Mouse (Mus musculus) heart, postnatal 0 days (tissue): ENCODE measurements at regions not wholly inside any gene's neighbourhood (a gene's known extent, or its start where the extent isn't known, plus 50 kb on each side); places are given as distances from the start of the nearest gene placed in this dataset.
A peak's percentile ranks its signal among the peaks of the same experiment; 100 is the strongest.

ENCODE experiments used
- ATAC-seq: fragments of 200-750 bp; cut with Nextera tagmentation; 2 replicates; pipeline ENCODE4 v1.8.0; 2017; ENCODE audit warnings: low read depth, moderate number of reproducible peaks, moderate library complexity; ENCODE audit not compliant: insufficient read depth
- DNase-seq: peaks from one replicate; pipeline ENCODE4 v3.0.0-alpha.2; 2016; ENCODE audit warnings: low spot score
- H3K27ac ChIP-seq: fragments of 300-500 bp; sonication (generic); 2 replicates; pipeline ENCODE4 v1.5.1; 2014; ENCODE audit warnings: low read depth, mild to moderate bottlenecking
- H3K27me3 ChIP-seq: fragments of 300-500 bp; sonication (generic); 2 replicates; pipeline ENCODE4 v1.6.1; 2014; ENCODE audit warnings: low read length, mixed read lengths; ENCODE audit not compliant: control insufficient read depth, insufficient read depth
- H3K36me3 ChIP-seq: fragments of 300-500 bp; sonication (generic); replicated peaks from 2 replicates; pipeline ENCODE4 v1.6.1; 2014; ENCODE audit warnings: low read length, mixed read lengths; ENCODE audit not compliant: control insufficient read depth, insufficient read depth
- H3K4me1 ChIP-seq: fragments of 300-500 bp; sonication (generic); 2 replicates; pipeline ENCODE4 v1.6.1; 2014; ENCODE audit warnings: antibody characterized with exemption; ENCODE audit not compliant: control insufficient read depth, insufficient read depth
- H3K4me2 ChIP-seq: fragments of 300-500 bp; sonication (generic); 2 replicates; pipeline ENCODE4 v1.6.1; 2014; ENCODE audit warnings: low read depth, mild to moderate bottlenecking, low read length, moderate library complexity
- H3K4me3 ChIP-seq: fragments of 300-500 bp; sonication (generic); 2 replicates; pipeline ENCODE4 v1.5.1; 2014; ENCODE audit warnings: low read depth, low read length
- H3K9ac ChIP-seq: fragments of 300-500 bp; sonication (generic); replicated peaks from 2 replicates; pipeline ENCODE4 v1.6.1; 2014; ENCODE audit warnings: low read depth, low read length, mixed read lengths
- H3K9me3 ChIP-seq: fragments of 300-500 bp; sonication (generic); replicated peaks from 2 replicates; pipeline ENCODE4 v1.6.1; 2016; ENCODE audit warnings: low read length; ENCODE audit not compliant: control insufficient read depth
- CTCF ChIP-seq: IDR thresholded peaks from 2 replicates; pipeline ENCODE4 v1.5.1; 2016; ENCODE audit warnings: antibody characterized with exemption, control low read depth, low read depth
- EP300 ChIP-seq: IDR thresholded peaks from 2 replicates; pipeline ENCODE4 v1.6.1; 2016; ENCODE audit warnings: antibody characterized with exemption, low read depth
- WGBS: fragments of 180-500 bp; shearing (Covaris S2); extraction: QIAGEN DNeasy Blood & Tissue Kit; methylation state at CpG from one replicate; pipeline ENCODE4 v1.1.7; 2014; 5-methylcytosine and 5-hydroxymethylcytosine counted together

GRCm38 (mm10) chr8:51032386-51032785, 2188.6 kb upstream of the Tenm3 start:
- TF ChIP-seq CTCF (no peak), EP300 (no peak)
- H3K9me3 ChIP-seq = no peaks in the 10 kb centered on the region
- no peaks in the 10 kb centered on the region for H3K36me3 ChIP-seq
- no peaks in the 10 kb centered on the region for H3K4me1 ChIP-seq
- H3K4me2 ChIP-seq = no peak overlapping the region
- WGBS = 44% methylated on average over 3 of the region's 3 CpGs
- H3K27me3 ChIP-seq = no peaks in the 10 kb centered on the region
- ATAC-seq (no peak), DNase-seq (no peak)
- no peak overlapping the region for H3K9ac ChIP-seq
- no peak overlapping the region for H3K27ac ChIP-seq
- no peak overlapping the region for H3K4me3 ChIP-seq

- H3K9me3 ChIP-seq = no peaks in the 10 kb centered on the region
- H3K4me2 ChIP-seq = no peak overlapping the region
- H3K9ac ChIP-seq = no peak overlapping the region
- H3K4me1 ChIP-seq = no peaks in the 10 kb centered on the region
- H3K4me3 ChIP-seq = no peak overlapping the region
- TF ChIP-seq CTCF (no peak), EP300 (no peak)
- no peak overlapping the region for H3K27ac ChIP-seq
- 81% methylated on average over 3 of the region's 3 CpGs for WGBS
- DNase-seq (no peak), ATAC-seq (no peak)
- no peaks in the 10 kb centered on the region for H3K27me3 ChIP-seq
- no peaks in the 10 kb centered on the region for H3K36me3 ChIP-seq
These were observed 2166.8 kb upstream of the Tenm3 start for GRCm38 (mm10) chr8:51010508-51010907.

- DNase-seq (no peak), ATAC-seq (no peak)
- Histone ChIP-seq H3K4me1 (no peaks in the 10 kb centered on the region), H3K4me2 (no peak overlapping the region), H3K4me3 (no peak overlapping the region), H3K9me3 (no peaks in the 10 kb centered on the region), H3K27ac (no peak overlapping the region), H3K27me3 (no peaks in the 10 kb centered on the region), H3K9ac (no peak overlapping the region), H3K36me3 (no peaks in the 10 kb centered on the region)
- WGBS = 38% methylated on average over 4 of the region's 4 CpGs
- TF ChIP-seq EP300 (no peak), CTCF (no peak)
These were observed 2123.6 kb upstream of the Tenm3 start for GRCm38 (mm10) chr8:50967386-50967785.

- H3K27me3 ChIP-seq = peaks cover 23% of the 10 kb centered on the region
- H3K4me2 ChIP-seq = no peak overlapping the region
- ATAC-seq (no peak), DNase-seq (no peak)
- H3K27ac ChIP-seq = no peak overlapping the region
- H3K4me1 ChIP-seq = no peaks in the 10 kb centered on the region
- H3K4me3 ChIP-seq = no peak overlapping the region
- 17% methylated on average over 5 of the region's 5 CpGs for WGBS
- H3K36me3 ChIP-seq = no peaks in the 10 kb centered on the region
- no peak overlapping the region for H3K9ac ChIP-seq
- TF ChIP-seq EP300 (no peak), CTCF (no peak)
- no peaks in the 10 kb centered on the region for H3K9me3 ChIP-seq
These were observed 2073.8 kb upstream of the Tenm3 start for GRCm38 (mm10) chr8:50917540-50917939.

- Histone ChIP-seq H3K36me3 (no peaks in the 10 kb centered on the region), H3K4me2 (peak overlapping the region; percentile 95), H3K27ac (no peak overlapping the region), H3K9ac (no peak overlapping the region), H3K4me1 (no peaks in the 10 kb centered on the region), H3K27me3 (peaks cover 23% of the 10 kb centered on the region), H3K9me3 (no peaks in the 10 kb centered on the region), H3K4me3 (peak overlapping the region; percentile 58)
- 4% methylated on average over 8 of the region's 8 CpGs for WGBS
- no peak for DNase-seq
- TF ChIP-seq CTCF (no peak), EP300 (no peak)
- ATAC-seq = no peak
These were observed 2073.0 kb upstream of the Tenm3 start for GRCm38 (mm10) chr8:50916733-50917113.
